Mouse (Mus musculus): ENCODE measurements around the gene Exoc7. TPM values are rescaled to one million over a fixed set of nuclear protein-coding genes. Genes with fewer than 3 reads are reported as not detected.

Gene Exoc7
- polyA plus RNA-seq, 1 experiment from 2014 or later = 60.5 TPM

GRCm38 (mm10) chr11:116333526-116334416, 26.7 kb upstream of the Exoc7 start:
- peak overlapping the region; percentile 75 for H3K4me3 ChIP-seq
- 26% methylated on average over 31 of the region's 31 CpGs for WGBS
- peaks cover 4% of the 10 kb centered on the region; the same call in 1 of the 2 replicates for H3K36me3 ChIP-seq (replicated peaks)
- H3K4me1 ChIP-seq = peaks cover 90% of the 10 kb centered on the region
- DNase-seq (ENCODE audit: extremely low spot score, low spot score) = no peak
- H3K27ac ChIP-seq = 0 out of 2 replicates have a peak overlapping the region, but pooled peaks have one; percentile 92
- no peaks in the 10 kb centered on the region for H3K9me3 ChIP-seq
- peaks cover 78% of the 10 kb centered on the region for H3K27me3 ChIP-seq (ENCODE audit: poor library complexity, severe bottlenecking)

GRCm38 (mm10) chr11:116332983-116333270, 25.9 kb upstream of the Exoc7 start:
- Histone ChIP-seq H3K4me1 (peaks cover 93% of the 10 kb centered on the region), H3K4me3 (peak overlapping the region; percentile 28; the same call in 1 of the 2 replicates), H3K9me3 (no peaks in the 10 kb centered on the region), H3K27me3 (ENCODE audit: poor library complexity, severe bottlenecking) (peaks cover 70% of the 10 kb centered on the region), H3K36me3 (replicated peaks) (no peaks in the 10 kb centered on the region), H3K27ac (peak overlapping the region; percentile 80; the same call in 1 of the 2 replicates)
- no peak for DNase-seq (ENCODE audit: extremely low spot score, low spot score)
- 78% methylated on average over 3 of the region's 3 CpGs for WGBS

GRCm38 (mm10) chr11:116332232-116332982, 25.4 kb upstream of the Exoc7 start:
- WGBS = 39% methylated on average over 19 of the region's 19 CpGs
- peaks cover 91% of the 10 kb centered on the region for H3K4me1 ChIP-seq
- no peak for DNase-seq (ENCODE audit: extremely low spot score, low spot score)
- H3K27ac ChIP-seq = peak overlapping the region; percentile 80
- H3K36me3 ChIP-seq (replicated peaks) = no peaks in the 10 kb centered on the region
- no peaks in the 10 kb centered on the region for H3K9me3 ChIP-seq
- peak overlapping the region; percentile 28 for H3K4me3 ChIP-seq
- H3K27me3 ChIP-seq (ENCODE audit: poor library complexity, severe bottlenecking) = peaks cover 65% of the 10 kb centered on the region

- Histone ChIP-seq H3K27me3 (ENCODE audit: poor library complexity, severe bottlenecking) (peaks cover 47% of the 10 kb centered on the region), H3K4me3 (no peak overlapping the region), H3K36me3 (replicated peaks) (no peaks in the 10 kb centered on the region), H3K27ac (peak overlapping the region; percentile 87), H3K4me1 (peaks cover 82% of the 10 kb centered on the region), H3K9me3 (no peaks in the 10 kb centered on the region)
- no peak for DNase-seq (ENCODE audit: extremely low spot score, low spot score)
- 58% methylated on average over 7 of the region's 7 CpGs for WGBS
Observed at GRCm38 (mm10) chr11:116330211-116330518, 23.1 kb upstream of the Exoc7 start.

DNA sequence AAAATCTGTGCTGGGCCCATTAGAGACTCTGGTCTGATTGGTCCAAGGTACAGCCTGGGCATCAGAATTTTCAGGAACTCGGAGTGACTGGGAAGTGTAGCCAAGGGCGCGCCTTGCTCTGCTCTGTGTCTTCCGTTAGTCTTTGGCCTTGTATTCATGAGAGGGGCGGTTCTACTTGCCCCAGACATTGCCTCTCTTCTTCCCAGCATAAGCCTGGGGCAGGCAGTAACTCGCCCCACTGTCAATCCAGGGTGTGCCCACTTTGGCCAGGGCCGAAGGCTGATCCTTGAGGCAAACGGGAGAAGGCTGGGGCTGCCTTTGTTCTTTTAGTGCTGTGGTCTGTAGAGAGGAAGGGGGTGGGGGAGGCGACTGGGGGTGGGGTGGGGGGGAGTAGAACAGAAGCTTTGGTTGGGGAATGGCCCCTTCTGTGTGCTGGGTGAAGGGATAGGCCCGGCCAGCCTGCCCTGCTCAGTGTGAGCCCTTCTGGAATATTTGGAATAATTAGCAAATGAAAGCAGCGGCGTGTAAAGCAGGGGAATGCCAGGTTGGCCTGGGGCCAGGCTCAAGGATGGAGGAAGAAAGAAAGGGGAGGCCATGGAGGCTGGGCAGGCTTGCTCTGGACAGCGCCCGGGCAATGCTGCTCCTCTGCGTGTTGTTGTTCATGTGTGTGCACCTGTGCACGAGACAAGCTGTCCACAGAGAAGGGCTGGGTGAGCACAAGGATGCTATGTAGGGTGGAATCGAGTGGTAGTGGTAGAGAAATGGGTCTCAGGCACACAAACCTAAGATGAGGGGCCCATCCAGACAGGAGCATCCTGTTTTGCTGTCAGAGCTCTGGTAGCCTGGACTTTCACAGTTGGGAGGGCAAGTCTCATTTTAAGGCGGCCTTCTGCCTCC, 22.5 kb upstream of the Exoc7 start:
- DNase-seq (ENCODE audit: extremely low spot score, low spot score) = peak; percentile 45
- Histone ChIP-seq H3K4me3 (no peak overlapping the region), H3K27me3 (ENCODE audit: poor library complexity, severe bottlenecking) (peaks cover 40% of the 10 kb centered on the region), H3K36me3 (replicated peaks) (no peaks in the 10 kb centered on the region), H3K9me3 (no peaks in the 10 kb centered on the region), H3K27ac (peak overlapping the region; percentile 87), H3K4me1 (peaks cover 76% of the 10 kb centered on the region)
- 45% methylated on average over 18 of the region's 18 CpGs for WGBS

DNA sequence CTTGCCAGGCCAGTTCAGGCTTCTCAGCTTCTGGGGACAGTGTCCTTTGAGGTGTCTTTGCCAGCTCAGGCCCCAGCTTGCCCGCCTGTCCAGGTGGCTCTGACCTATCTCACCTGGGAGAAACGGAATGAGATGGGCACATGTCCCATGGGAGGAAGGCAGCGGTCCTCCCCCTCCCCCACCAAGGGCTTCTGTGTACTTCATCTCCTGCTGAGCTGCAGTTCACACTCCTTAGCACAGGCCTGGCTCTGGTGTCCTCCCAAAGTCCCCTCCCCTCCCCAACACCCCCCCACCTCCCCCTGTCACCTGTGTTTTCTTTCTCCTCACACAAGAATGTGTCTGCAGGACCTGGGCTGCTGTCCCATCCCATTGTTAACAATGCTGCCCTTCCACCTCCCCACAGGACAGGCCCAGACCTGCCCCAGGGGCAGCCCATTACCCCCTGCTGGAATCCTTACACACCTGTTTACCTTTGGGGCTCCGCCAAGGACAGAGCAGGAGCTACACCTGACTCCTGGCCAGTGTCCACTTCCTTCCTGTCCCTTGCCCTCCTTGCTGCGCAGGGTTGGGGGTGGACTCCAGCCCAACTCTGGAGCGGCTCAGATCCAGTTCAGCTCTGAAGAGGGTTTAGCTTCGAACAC, 20.1 kb upstream of the Exoc7 start:
- no peak for DNase-seq (ENCODE audit: extremely low spot score, low spot score)
- peaks cover 51% of the 10 kb centered on the region for H3K4me1 ChIP-seq
- no peak overlapping the region for H3K4me3 ChIP-seq
- H3K27ac ChIP-seq = peak overlapping the region; percentile 36
- no peaks in the 10 kb centered on the region for H3K36me3 ChIP-seq (replicated peaks)
- peaks cover 16% of the 10 kb centered on the region for H3K27me3 ChIP-seq (ENCODE audit: poor library complexity, severe bottlenecking)
- no peaks in the 10 kb centered on the region for H3K9me3 ChIP-seq
- 68% methylated on average over 7 of the region's 7 CpGs for WGBS

- WGBS = 2% methylated on average over 41 of the region's 41 CpGs
- Histone ChIP-seq H3K27me3 (ENCODE audit: poor library complexity, severe bottlenecking) (peaks cover 22% of the 10 kb centered on the region), H3K27ac (peak overlapping the region; percentile 86), H3K36me3 (replicated peaks) (no peaks in the 10 kb centered on the region), H3K4me1 (peaks cover 22% of the 10 kb centered on the region), H3K9me3 (no peaks in the 10 kb centered on the region), H3K4me3 (peak overlapping the region; percentile 57)
- DNase-seq (ENCODE audit: extremely low spot score, low spot score) = peak; percentile 86
Observed at GRCm38 (mm10) chr11:116318719-116319659, 12.0 kb upstream of the Exoc7 start.

DNA sequence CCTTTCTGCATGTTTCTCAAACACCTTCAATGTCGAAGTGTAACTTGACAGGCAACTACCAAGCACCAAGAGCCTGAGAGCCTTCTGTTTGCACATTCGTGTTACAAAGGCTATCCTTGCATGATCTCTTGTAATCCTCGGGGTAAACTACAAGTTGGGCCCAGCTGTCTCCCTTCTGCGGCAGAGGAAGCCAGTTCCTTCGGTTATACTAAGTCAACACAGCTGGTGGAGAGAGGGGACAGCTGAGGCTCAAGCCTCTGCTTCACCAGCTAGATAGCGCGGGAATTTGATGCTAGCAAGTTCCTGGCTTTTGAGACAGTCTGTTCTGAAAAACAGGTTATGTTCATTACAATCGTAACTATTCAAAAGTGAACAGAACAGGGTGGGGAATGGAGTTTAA, 5.3 kb upstream of the Exoc7 start:
- H3K4me1 ChIP-seq = peaks cover 8% of the 10 kb centered on the region
- peaks cover 13% of the 10 kb centered on the region; the same call in 1 of the 2 replicates for H3K27me3 ChIP-seq (ENCODE audit: poor library complexity, severe bottlenecking)
- no peak overlapping the region for H3K27ac ChIP-seq
- WGBS = 72% methylated on average over 8 of the region's 8 CpGs
- H3K4me3 ChIP-seq = no peak overlapping the region
- H3K9me3 ChIP-seq = no peaks in the 10 kb centered on the region
- no peak for DNase-seq (ENCODE audit: extremely low spot score, low spot score)
- H3K36me3 ChIP-seq (replicated peaks) = no peaks in the 10 kb centered on the region

- WGBS = 71% methylated on average over 8 of the region's 8 CpGs
- DNase-seq (ENCODE audit: extremely low spot score, low spot score) = no peak
- no peak overlapping the region for H3K27ac ChIP-seq
Observed at GRCm38 (mm10) chr11:116311169-116311568, 4.1 kb upstream of the Exoc7 start.

DNA sequence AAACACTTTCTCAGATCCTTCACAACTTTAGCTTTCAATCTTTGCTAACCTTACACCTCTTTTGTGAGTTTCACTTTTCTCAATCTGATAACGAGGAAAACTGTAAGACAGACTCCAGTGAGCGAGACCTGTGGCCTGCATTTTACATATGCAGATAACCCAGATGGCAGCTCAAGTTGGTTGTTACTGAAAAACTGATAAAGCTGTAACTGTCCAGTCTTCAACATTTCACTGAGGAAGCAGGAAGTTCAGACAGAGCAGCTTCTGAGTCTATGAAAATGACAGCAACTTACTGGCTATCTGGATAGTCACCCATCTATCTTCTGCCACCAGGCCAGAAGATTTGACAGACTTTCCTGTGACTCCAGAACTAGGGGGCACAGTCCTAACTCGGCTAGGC, 2.6 kb upstream of the Exoc7 start:
- WGBS = 80% methylated on average over 3 of the region's 3 CpGs

More at GRCm38 (mm10) chr11:116311169-116311568, 4.1 kb upstream of the Exoc7 start:
- Histone ChIP-seq H3K36me3 (replicated peaks) (no peaks in the 10 kb centered on the region), H3K4me3 (no peak overlapping the region), H3K27me3 (ENCODE audit: poor library complexity, severe bottlenecking) (peaks cover 13% of the 10 kb centered on the region; the same call in 1 of the 2 replicates), H3K4me1 (peaks cover 15% of the 10 kb centered on the region), H3K9me3 (no peaks in the 10 kb centered on the region)

More for the DNA sequence above, 2.6 kb upstream of the Exoc7 start:
- Histone ChIP-seq H3K27ac (no peak overlapping the region), H3K27me3 (ENCODE audit: poor library complexity, severe bottlenecking) (peaks cover 13% of the 10 kb centered on the region; the same call in 1 of the 2 replicates), H3K9me3 (no peaks in the 10 kb centered on the region), H3K36me3 (replicated peaks) (peaks cover 8% of the 10 kb centered on the region), H3K4me3 (no peak overlapping the region), H3K4me1 (peaks cover 13% of the 10 kb centered on the region)
- no peak for DNase-seq (ENCODE audit: extremely low spot score, low spot score)

All from forebrain, embryonic 10.5 days (tissue).